Mouse (Mus musculus): ENCODE measurements at regions not wholly inside any gene's neighbourhood (a gene's known extent, or its start where the extent isn't known, plus 50 kb on each side); places are given as distances from the start of the nearest gene placed in this dataset.
A peak's percentile ranks its signal among the peaks of the same experiment; 100 is the strongest.

DNA sequence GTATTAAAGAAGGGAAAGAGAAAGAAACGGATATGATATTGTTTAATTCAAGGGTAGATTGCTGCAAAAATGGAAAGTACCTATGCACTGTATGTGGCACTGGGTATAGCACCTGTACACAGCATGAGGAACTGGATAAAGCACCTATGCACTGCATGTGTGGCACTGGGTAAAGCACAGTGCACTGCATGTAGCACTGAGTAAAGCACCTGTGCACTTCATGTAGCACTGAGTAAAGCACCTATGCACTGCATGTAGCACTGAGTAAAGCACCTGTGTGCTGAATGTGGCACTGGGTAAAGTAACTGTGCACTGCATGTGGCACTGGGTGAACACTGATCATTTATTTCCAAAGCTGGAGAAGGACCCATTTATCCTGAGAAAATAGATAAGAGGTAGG, 280.2 kb upstream of the Fam49a start:
- intact Hi-C loops (cut with DNase I) = no loop called here
- no peak for DNase-seq (ENCODE audit: extremely low spot score in 1 of 2, low spot score in 2 of 2)

GRCm38 (mm10) chr12:11993513-11993912, 268.4 kb upstream of the Fam49a start:
- DNase-seq (ENCODE audit: extremely low spot score in 1 of 2, low spot score in 2 of 2) = no peak
- intact Hi-C loops (cut with DNase I) = no loop called here

DNA sequence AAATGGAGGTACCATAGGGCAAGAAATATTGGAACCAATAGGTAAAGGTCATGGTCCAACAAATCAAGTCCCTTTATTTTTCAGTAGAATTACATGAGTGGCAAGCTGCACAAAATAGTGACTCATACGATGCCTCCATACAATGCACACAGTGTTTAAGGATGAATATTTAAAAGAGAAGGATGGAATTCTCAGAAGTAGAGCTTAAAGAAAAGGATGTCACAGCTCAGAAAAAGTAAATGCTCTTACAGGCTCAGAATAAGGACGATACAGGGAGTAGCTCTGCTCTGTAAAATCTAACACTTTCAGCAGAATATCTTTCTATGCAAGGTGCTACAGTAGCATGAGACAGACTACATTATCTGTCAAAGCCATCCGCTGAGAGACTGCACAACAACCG, 262.7 kb upstream of the Fam49a start:
- DNase-seq (ENCODE audit: extremely low spot score in 1 of 2, low spot score in 2 of 2) = no peak
- intact Hi-C loops (cut with DNase I) = no loop called here

DNA sequence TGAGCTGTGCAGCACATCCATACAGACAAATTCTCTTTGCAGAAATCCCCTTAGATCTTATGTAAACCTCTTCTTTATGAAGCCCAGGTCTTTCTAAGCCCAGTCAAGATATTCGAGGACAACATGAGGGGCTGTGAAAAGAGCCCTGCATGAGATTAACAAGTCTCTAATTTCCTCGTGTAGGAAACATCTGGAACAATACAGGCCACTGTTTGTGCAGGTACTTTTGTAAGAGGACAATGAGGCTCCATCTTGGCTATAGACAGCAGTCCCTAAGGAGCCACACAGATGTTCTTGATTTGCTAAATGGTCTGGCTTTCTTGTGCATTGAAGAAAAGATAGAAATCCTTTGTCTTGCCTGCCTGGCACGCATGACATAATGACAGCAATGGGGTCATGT, 259.5 kb upstream of the Fam49a start:
- DNase-seq (ENCODE audit: extremely low spot score in 1 of 2, low spot score in 2 of 2) = no peak
- intact Hi-C loops (cut with DNase I) = no loop called here

DNA sequence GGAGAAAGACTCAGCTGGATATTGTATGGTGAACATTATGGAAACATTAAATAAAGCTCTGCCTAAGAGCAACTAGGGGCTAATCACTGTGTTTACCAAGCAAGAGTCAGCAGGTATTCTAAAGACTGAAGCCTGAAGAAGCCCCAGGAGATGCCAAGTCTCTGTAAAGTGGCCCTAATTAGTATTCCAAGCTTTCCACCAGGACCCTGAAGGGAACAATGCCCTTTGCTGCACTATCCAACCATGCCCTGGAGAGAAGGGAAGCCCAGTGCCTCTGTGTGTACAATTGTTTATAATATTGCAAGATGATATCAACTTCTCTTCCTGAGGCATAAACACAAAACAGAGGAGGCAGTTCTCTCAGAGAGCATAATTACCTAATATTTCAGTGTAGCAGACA, 251.3 kb upstream of the Fam49a start:
- intact Hi-C loops (cut with DNase I) = no loop called here
- DNase-seq (ENCODE audit: extremely low spot score in 1 of 2, low spot score in 2 of 2) = no peak

GRCm38 (mm10) chr12:12023819-12024470, 238.0 kb upstream of the Fam49a start:
- intact Hi-C loops (cut with DNase I) = no loop called here
- DNase-seq (ENCODE audit: extremely low spot score in 1 of 2, low spot score in 2 of 2) = no peak

- intact Hi-C loops (cut with DNase I) = no loop called here
- DNase-seq (ENCODE audit: extremely low spot score in 1 of 2, low spot score in 2 of 2) = no peak
These were observed 231.8 kb upstream of the Fam49a start for GRCm38 (mm10) chr12:12030039-12030550.

DNA sequence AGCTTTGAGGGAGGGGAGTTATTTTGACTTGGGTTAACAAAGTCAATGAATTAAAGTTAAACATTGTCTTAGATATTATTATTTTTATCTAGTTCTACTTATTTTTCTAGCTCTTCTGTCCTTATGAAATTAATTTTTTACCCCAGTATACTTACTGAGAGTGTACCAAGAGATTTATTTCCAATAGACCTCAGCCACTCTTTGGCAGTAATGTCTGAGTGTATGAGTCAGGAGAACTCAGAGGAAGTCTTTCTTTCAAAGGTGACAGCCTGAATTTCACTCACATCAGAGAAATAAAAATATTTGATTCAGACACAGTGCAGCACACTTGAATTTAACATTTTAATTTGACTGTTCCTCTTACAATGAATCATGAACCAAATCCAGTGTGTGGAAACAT, 227.4 kb upstream of the Fam49a start:
- intact Hi-C loops (cut with DNase I) = no loop called here

GRCm38 (mm10) chr12:12039217-12039616, 222.7 kb upstream of the Fam49a start:
- intact Hi-C loops (cut with DNase I) = no loop called here
- DNase-seq (ENCODE audit: extremely low spot score in 1 of 2, low spot score in 2 of 2) = no peak

More for the DNA sequence above, 227.4 kb upstream of the Fam49a start:
- DNase-seq (ENCODE audit: extremely low spot score in 1 of 2, low spot score in 2 of 2) = no peak

DNA sequence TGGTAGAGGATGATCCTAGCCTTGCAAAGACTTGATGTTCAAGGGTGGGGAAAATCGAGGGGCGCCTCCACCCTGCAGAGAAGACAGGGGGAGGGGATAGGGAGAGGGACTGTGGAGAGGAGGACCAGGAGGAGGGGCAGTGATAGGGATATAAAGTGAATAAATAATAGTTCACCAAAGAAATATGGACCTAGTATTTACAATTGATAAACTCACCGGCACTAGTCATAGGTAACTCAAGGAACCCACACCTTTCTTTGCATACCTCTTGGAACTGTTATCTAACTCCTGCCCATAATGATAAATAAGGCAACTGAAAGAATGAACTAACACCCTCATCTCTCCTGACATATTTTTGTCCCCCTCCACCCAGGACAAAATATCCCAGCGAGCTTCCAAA, 199.7 kb upstream of the Fam49a start:
- DNase-seq (ENCODE audit: extremely low spot score in 1 of 2, low spot score in 2 of 2) = no peak
- intact Hi-C loops (cut with DNase I) = no loop called here

DNA sequence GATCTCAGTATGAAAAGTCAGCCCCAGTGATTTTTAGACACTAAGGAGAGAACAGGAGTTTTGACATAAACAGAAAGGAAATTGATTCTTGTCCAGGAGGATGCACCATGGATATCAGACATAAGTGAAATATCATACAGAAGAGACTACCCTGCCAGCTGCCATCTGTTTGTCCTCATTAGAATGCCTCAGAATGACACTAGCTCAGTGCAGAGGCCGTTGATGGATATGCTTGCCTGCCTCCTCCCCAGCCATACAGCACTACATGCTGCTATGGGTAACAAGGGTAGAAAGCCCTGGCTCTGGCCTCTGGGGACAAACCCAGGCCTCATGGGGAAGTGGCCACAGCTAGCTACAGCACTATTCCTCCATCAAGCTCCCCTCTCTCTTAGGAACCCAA, 198.0 kb upstream of the Fam49a start:
- peak in 1 of 2 experiments; percentile 8 for DNase-seq (ENCODE audit: extremely low spot score in 1 of 2, low spot score in 2 of 2)
- intact Hi-C loops (cut with DNase I) = no loop called here

DNA sequence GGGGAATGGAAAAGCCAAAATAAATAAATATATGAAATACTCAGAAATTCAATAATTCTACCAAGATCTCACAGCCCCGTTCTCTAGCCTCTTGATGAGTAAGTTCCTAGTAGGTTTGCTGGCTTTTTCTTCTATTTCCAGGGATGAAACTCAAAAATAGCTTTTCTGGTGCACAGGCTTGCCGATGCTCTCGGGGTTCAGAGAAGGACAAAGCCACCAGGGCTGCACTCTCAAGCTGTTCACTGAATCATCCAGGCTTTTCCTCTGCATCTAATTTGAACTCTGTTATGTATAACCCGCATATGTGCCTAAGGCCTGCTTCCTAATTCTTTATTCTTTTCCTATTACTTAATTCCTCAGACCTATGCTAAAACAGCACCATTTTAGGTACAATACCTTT, 197.5 kb upstream of the Fam49a start:
- intact Hi-C loops (cut with DNase I) = no loop called here
- DNase-seq (ENCODE audit: extremely low spot score in 1 of 2, low spot score in 2 of 2) = peak in 1 of 2 experiments; percentile 8

- DNase-seq (ENCODE audit: extremely low spot score in 1 of 2, low spot score in 2 of 2) = no peak
- intact Hi-C loops (cut with DNase I) = no loop called here
These were observed 173.6 kb upstream of the Fam49a start for GRCm38 (mm10) chr12:12088338-12088737.

Measured in left cerebral cortex, postnatal 10 days (tissue).